Mouse (Mus musculus): ENCODE results near the gene Cpa1.
A peak's percentile ranks its signal among the peaks of the same experiment; 100 is the strongest.

Cpa1 gene

GRCm38 (mm10) chr6:30620994-30621393 is 18.0 kb upstream of the Cpa1 start:
- no peak for DNase-seq (ENCODE audit: low spot score)

GRCm38 (mm10) chr6:30621986-30622389 is 17.0 kb upstream of the Cpa1 start:
- peak; percentile 21 for DNase-seq (ENCODE audit: low spot score)

GRCm38 (mm10) chr6:30624763-30625162 is 14.3 kb upstream of the Cpa1 start:
- no peak for DNase-seq (ENCODE audit: low spot score)

- peak; percentile 91 for DNase-seq (ENCODE audit: low spot score)
These were observed 10.9 kb upstream of the Cpa1 start for GRCm38 (mm10) chr6:30628152-30628551.

- no peak for DNase-seq (ENCODE audit: low spot score)
These were observed 9.0 kb upstream of the Cpa1 start for GRCm38 (mm10) chr6:30629989-30630388.

GRCm38 (mm10) chr6:30635361-30635862 is 3.6 kb upstream of the Cpa1 start:
- DNase-seq (ENCODE audit: low spot score), result no peak

GRCm38 (mm10) chr6:30636186-30636842 is 2.7 kb upstream of the Cpa1 start:
- no peak for DNase-seq (ENCODE audit: low spot score)

GRCm38 (mm10) chr6:30643694-30644460 is 4.9 kb downstream of the Cpa1 start:
- DNase-seq (ENCODE audit: low spot score), result no peak

GRCm38 (mm10) chr6:30644462-30644861 is 5.4 kb downstream of the Cpa1 start:
- no peak for DNase-seq (ENCODE audit: low spot score)

GRCm38 (mm10) chr6:30645379-30645778 is 6.4 kb downstream of the Cpa1 start:
- no peak for DNase-seq (ENCODE audit: low spot score)

- DNase-seq (ENCODE audit: low spot score), result no peak
These were observed 10.8 kb downstream of the Cpa1 start for GRCm38 (mm10) chr6:30649651-30650296.

GRCm38 (mm10) chr6:30652425-30653188 is 13.6 kb downstream of the Cpa1 start:
- DNase-seq (ENCODE audit: low spot score), result peak; percentile 17

GRCm38 (mm10) chr6:30653518-30653917 is 14.5 kb downstream of the Cpa1 start:
- no peak for DNase-seq (ENCODE audit: low spot score)

- peak; percentile 9 for DNase-seq (ENCODE audit: low spot score)
These were observed 15.4 kb downstream of the Cpa1 start for GRCm38 (mm10) chr6:30654402-30654859.

GRCm38 (mm10) chr6:30654932-30655331 is 15.9 kb downstream of the Cpa1 start:
- no peak for DNase-seq (ENCODE audit: low spot score)

GRCm38 (mm10) chr6:30657279-30657678 is 18.3 kb downstream of the Cpa1 start:
- DNase-seq (ENCODE audit: low spot score), result no peak

- no peak for DNase-seq (ENCODE audit: low spot score)
These were observed 19.6 kb downstream of the Cpa1 start for GRCm38 (mm10) chr6:30658619-30659018.

GRCm38 (mm10) chr6:30664776-30665175 is 25.8 kb downstream of the Cpa1 start:
- peak; percentile 36 for DNase-seq (ENCODE audit: low spot score)

GRCm38 (mm10) chr6:30665296-30665695 is 26.3 kb downstream of the Cpa1 start:
- DNase-seq (ENCODE audit: low spot score), result no peak

GRCm38 (mm10) chr6:30666043-30666442 is 27.0 kb downstream of the Cpa1 start:
- DNase-seq (ENCODE audit: low spot score), result no peak

- no peak for DNase-seq (ENCODE audit: low spot score)
These were observed 28.6 kb downstream of the Cpa1 start for GRCm38 (mm10) chr6:30667585-30667984.

GRCm38 (mm10) chr6:30671696-30672095 is 32.7 kb downstream of the Cpa1 start:
- DNase-seq (ENCODE audit: low spot score), result no peak

Data from MN1 (cell line).